Mouse (Mus musculus) stomach, embryonic 14.5 days (tissue): ENCODE measurements around the gene 6030468B19Rik. TPM values are rescaled to one million over a fixed set of nuclear protein-coding genes. Genes with fewer than 3 reads are reported as not detected.

Source experiments
- ATAC-seq: fragments of 200-750 bp; cut with Nextera tagmentation; 2 replicates; pipeline ENCODE4 v1.8.0; 2017; ENCODE audit warnings: low read depth, moderate TSS enrichment; ENCODE audit not compliant: insufficient number of reproducible peaks, insufficient read depth, low FRiP score
- H3K27ac ChIP-seq: fragments of 300-500 bp; sonication (generic); 2 replicates; pipeline ENCODE4 v1.5.1; 2014; ENCODE audit warnings: mild to moderate bottlenecking, low read length, moderate library complexity, mixed read lengths
- H3K27me3 ChIP-seq: fragments of 300-500 bp; sonication (generic); 2 replicates; pipeline ENCODE4 v1.6.1; 2014; ENCODE audit warnings: low read length, control low read depth, mixed read lengths; ENCODE audit not compliant: control insufficient read depth, insufficient read depth
- H3K36me3 ChIP-seq: fragments of 300-500 bp; sonication (generic); 2 replicates; pipeline ENCODE4 v1.6.1; 2014; ENCODE audit warnings: mild to moderate bottlenecking, control low read depth, low read length, moderate library complexity, mixed read lengths; ENCODE audit not compliant: control insufficient read depth, insufficient read depth
- H3K4me1 ChIP-seq: fragments of 300-500 bp; sonication (generic); 2 replicates; pipeline ENCODE4 v1.6.1; 2014; ENCODE audit warnings: low read length, control low read depth, mixed read lengths; ENCODE audit not compliant: control insufficient read depth, insufficient read depth
- H3K4me2 ChIP-seq: fragments of 300-500 bp; sonication (generic); replicated peaks from 2 replicates; pipeline ENCODE4 v1.6.1; 2014; ENCODE audit warnings: low read depth, low read length, control low read depth
- H3K4me3 ChIP-seq: fragments of 300-500 bp; sonication (generic); 2 replicates; pipeline ENCODE4 v1.5.1; 2014; ENCODE audit warnings: low read depth, low read length, control low read depth
- H3K9ac ChIP-seq: fragments of 300-500 bp; sonication (generic); replicated peaks from 2 replicates; pipeline ENCODE4 v1.6.1; 2014; ENCODE audit warnings: low read depth, mild to moderate bottlenecking, control low read depth, low read length, moderate library complexity, mixed read lengths
- H3K9me3 ChIP-seq: fragments of 300-500 bp; sonication (generic); 2 replicates; pipeline ENCODE4 v1.6.1; 2016; ENCODE audit warnings: low read depth, low read length, control low read depth; ENCODE audit not compliant: control insufficient read depth
- WGBS: fragments of 180-500 bp; shearing (Covaris S2); extraction: QIAGEN DNeasy Blood & Tissue Kit; methylation state at CpG from one replicate; pipeline ENCODE4 v1.1.7; 2014; 5-methylcytosine and 5-hydroxymethylcytosine counted together
- polyA plus RNA-seq: library from polyadenylated mRNA; unstranded; fragments of >200 nt; fragmentation: Nextera tagmentation; extraction: Ambion mirVana; gene quantifications from 2 replicates; pipeline ENCODE4 v1.2.1, GENCODE M21; 2014

Gene 6030468B19Rik
- polyA plus RNA-seq, 1 experiment from 2014 or later: 0.23 TPM

DNA sequence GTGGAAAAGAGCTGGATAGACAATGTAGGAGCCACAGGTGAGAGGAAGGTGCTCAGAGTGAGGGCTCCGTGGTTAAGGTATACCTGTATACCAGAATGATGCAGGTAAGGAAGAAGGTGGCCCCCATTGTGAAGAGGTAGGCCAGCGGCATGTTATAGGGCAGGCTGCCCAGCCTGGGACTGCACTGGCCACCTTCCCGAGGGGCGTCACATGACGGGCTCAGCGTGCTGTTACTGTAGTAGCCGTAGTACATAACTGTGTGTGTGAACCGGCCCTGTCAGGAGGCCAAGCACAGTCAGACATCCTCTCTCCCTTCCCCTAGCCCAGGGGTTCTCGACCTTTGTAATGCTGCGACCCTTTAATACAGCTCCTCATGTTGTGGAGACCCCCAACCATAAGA, 22.5 kb upstream of the 6030468B19Rik start:
- ATAC-seq: no peak
- H3K36me3 ChIP-seq: peaks cover 8% of the 10 kb centered on the region; the same call in 1 of the 2 replicates
- no peak overlapping the region for H3K27ac ChIP-seq
- no peak overlapping the region for H3K4me2 ChIP-seq
- WGBS: 93% methylated on average over 10 of the region's 10 CpGs
- H3K9me3 ChIP-seq: no peaks in the 10 kb centered on the region
- H3K9ac ChIP-seq: no peak overlapping the region
- H3K4me3 ChIP-seq: no peak overlapping the region
- H3K4me1 ChIP-seq: peaks cover 15% of the 10 kb centered on the region
- H3K27me3 ChIP-seq: no peaks in the 10 kb centered on the region

DNA sequence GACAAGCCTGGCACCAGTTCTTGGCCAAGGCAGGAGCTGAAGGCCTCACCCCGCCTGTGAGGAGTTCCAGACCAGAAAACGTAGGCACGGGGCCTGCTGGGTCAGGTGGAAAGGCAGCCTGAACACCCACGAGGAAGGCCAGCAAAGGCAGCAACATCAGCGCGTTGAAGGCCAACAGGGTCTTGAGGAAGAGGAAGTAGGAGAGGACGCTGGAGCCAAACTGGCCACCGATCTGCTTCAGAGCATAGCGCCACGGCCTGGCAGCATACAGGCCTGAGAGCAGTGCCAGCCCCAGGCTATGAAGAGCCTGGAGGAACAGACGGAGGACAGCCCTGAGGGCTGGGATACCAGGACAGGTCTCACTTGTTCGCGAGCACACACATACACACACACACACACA, 21.9 kb upstream of the 6030468B19Rik start:
- no peak overlapping the region for H3K4me2 ChIP-seq
- H3K36me3 ChIP-seq: peaks cover 8% of the 10 kb centered on the region; the same call in 1 of the 2 replicates
- no peaks in the 10 kb centered on the region for H3K9me3 ChIP-seq
- peaks cover 21% of the 10 kb centered on the region for H3K4me1 ChIP-seq
- H3K4me3 ChIP-seq: no peak overlapping the region
- 90% methylated on average over 13 of the region's 13 CpGs for WGBS
- no peak overlapping the region for H3K9ac ChIP-seq
- ATAC-seq: no peak
- H3K27me3 ChIP-seq: no peaks in the 10 kb centered on the region
- H3K27ac ChIP-seq: no peak overlapping the region

DNA sequence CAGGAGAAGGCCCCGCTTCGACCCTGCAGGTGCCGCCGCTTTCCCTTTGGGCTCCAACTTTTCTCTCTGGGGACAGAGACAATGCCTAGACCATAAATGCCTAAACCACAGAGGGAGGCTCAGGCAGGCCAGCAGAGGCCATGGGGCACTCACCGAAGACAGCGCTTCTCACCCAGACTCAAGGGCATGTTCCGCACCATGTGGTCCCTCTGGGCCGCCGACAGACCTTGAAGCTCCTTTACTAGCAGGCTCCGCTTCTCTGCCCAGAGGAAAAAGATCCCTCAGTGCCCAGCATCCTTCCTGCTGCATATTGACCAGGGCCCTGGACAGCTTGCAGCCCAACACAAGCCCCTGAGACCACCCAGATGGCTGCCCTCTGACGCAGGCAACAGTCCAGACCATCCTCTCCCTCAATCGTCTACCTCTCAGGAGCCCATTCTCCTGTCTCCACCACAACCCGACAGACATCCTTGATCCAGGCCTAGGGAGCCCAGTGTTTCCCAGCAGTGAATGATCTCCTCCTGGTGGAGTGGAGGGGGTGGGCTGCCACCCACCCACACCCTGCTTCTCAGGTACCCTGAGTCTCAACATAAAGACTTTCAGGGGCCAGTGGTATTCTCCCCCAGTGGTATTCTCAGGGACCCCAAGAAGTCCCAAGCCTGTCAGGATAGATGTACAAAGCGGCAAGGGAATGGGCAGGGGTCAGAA, 21.2 kb upstream of the 6030468B19Rik start:
- Histone ChIP-seq H3K27me3 (no peaks in the 10 kb centered on the region), H3K4me1 (peaks cover 28% of the 10 kb centered on the region), H3K36me3 (peaks cover 8% of the 10 kb centered on the region; the same call in 1 of the 2 replicates), H3K9ac (no peak overlapping the region), H3K4me2 (no peak overlapping the region), H3K27ac (no peak overlapping the region), H3K9me3 (no peaks in the 10 kb centered on the region), H3K4me3 (no peak overlapping the region)
- 90% methylated on average over 14 of the region's 14 CpGs for WGBS
- ATAC-seq: no peak

DNA sequence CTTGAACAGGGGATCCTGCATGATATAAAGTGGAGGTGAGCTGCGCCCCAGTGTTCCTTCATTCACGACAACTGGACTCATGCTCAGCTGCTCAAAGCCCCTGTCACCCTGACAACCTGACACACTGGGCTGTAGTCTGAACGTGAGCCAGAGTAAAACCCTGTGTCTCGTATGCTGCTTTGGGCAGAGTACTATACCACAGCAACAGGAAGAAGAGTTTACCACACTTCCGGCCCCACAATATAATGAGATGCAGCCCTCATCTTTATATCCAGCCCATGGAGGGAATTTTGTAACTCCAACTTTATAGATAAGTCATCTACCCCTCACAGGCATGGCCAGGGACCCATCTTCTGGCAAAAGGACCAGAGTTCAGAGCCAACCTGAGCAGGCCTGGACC, 20.3 kb upstream of the 6030468B19Rik start:
- no peak for ATAC-seq
- 89% methylated on average over 5 of the region's 5 CpGs for WGBS
- Histone ChIP-seq H3K9me3 (no peaks in the 10 kb centered on the region), H3K36me3 (peaks cover 4% of the 10 kb centered on the region; the same call in 1 of the 2 replicates), H3K27ac (no peak overlapping the region), H3K4me1 (peaks cover 36% of the 10 kb centered on the region), H3K4me3 (no peak overlapping the region), H3K27me3 (no peaks in the 10 kb centered on the region), H3K9ac (no peak overlapping the region), H3K4me2 (no peak overlapping the region)

DNA sequence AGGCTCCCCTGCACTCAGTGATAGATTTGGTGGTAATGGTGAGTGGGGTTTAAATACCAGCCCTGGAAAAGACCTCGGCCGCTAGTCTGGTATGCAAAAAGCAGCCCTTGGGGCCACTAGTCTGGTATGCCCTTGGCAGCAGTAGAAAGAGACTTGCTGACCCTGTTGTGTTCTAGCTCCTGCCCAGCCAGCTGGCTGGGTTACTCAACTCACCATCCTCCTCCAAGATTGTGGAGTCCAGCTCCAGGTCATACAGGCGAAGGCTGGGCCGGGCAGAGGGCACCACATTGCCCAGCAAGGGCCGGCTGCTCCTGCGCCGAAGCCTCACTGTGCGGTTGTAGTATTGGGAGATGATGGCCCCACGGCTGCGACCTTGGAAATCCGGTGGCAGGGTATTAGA, 19.4 kb upstream of the 6030468B19Rik start:
- Histone ChIP-seq H3K36me3 (peaks cover 4% of the 10 kb centered on the region; the same call in 1 of the 2 replicates), H3K9me3 (no peaks in the 10 kb centered on the region), H3K27me3 (no peaks in the 10 kb centered on the region), H3K9ac (no peak overlapping the region), H3K4me1 (peaks cover 40% of the 10 kb centered on the region), H3K4me2 (no peak overlapping the region), H3K27ac (no peak overlapping the region), H3K4me3 (no peak overlapping the region)
- ATAC-seq: no peak
- 93% methylated on average over 11 of the region's 11 CpGs for WGBS

DNA sequence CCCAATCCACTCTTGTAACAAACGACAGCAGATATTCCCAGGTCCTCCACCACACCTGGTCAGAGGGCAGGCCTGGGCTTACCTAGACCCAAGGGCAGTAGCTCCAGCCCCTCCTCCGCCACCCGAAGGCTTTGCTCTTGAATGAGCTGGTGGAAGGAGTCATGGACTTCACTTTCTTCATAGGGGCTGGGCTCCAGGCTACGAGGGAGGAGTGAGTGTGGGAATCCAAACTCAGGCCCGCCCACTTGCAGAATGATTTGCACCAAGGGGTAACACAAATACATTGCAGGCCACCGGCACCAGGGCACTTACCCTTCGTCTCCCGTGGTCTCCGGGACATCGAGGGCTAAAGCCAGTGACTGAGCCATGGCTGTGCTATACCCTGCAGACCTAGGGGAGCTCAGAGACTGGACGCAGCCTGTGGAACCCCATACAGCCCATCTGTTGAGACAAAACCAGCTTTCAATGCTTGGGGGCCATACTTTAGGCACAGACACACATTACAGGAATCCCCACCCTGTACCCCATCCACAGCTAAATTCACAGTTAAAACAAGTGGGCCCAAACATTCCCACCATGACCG, 18.5 kb upstream of the 6030468B19Rik start:
- no peaks in the 10 kb centered on the region for H3K27me3 ChIP-seq
- no peak for ATAC-seq
- 57% methylated on average over 12 of the region's 12 CpGs for WGBS
- H3K9ac ChIP-seq: no peak overlapping the region
- H3K4me3 ChIP-seq: peak overlapping the region; percentile 44
- peak overlapping the region; percentile 88 for H3K4me2 ChIP-seq
- peaks cover 4% of the 10 kb centered on the region; the same call in 1 of the 2 replicates for H3K36me3 ChIP-seq
- peak overlapping the region; percentile 94; the same call in 1 of the 2 replicates for H3K27ac ChIP-seq
- peaks cover 44% of the 10 kb centered on the region for H3K4me1 ChIP-seq
- H3K9me3 ChIP-seq: no peaks in the 10 kb centered on the region

DNA sequence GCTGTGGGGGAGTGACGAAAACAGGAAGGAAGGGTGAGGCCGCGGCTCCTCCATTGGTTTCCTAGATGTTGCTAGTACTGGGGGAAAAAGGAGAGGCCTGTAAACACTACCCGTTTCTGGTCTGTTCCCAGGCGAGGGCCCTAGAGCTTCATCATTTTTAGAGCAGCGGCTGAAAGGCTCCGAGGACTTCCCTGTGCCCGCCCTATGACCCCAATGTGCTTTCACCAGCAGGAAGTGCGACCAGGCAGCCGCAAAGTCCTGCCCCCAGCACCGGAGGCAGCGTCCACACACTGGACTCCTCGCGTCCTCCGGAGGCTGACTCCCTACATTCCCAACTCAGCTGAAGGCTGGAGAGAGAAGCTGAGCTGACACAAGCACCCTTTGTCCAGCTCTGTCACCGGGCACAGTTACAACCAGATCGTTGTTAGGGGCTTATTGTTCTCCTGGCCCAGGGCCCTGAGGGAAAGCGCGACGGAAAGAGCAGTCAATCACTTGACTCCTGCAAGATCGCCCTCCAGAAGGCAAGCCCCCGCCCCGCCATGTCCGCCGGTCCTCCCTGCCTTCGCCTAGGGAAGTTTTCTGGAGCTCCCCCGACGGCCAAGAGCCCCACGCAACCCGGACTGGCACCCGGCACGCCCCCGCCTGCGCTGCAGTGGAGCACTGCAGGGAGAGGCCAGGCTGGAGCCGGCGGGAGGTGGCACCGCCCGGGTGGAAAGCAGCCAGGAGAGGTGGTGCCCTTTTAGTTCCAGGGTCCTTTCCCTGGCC, 17.8 kb upstream of the 6030468B19Rik start:
- H3K9me3 ChIP-seq: no peaks in the 10 kb centered on the region
- ATAC-seq: no peak
- H3K27me3 ChIP-seq: no peaks in the 10 kb centered on the region
- peaks cover 44% of the 10 kb centered on the region for H3K4me1 ChIP-seq
- peak overlapping the region; percentile 44 for H3K4me3 ChIP-seq
- peak overlapping the region; percentile 56 for H3K9ac ChIP-seq
- H3K36me3 ChIP-seq: peaks cover 2% of the 10 kb centered on the region; the same call in 1 of the 2 replicates
- WGBS: 5% methylated on average over 38 of the region's 38 CpGs
- H3K27ac ChIP-seq: peak overlapping the region; percentile 94
- H3K4me2 ChIP-seq: peak overlapping the region; percentile 88

DNA sequence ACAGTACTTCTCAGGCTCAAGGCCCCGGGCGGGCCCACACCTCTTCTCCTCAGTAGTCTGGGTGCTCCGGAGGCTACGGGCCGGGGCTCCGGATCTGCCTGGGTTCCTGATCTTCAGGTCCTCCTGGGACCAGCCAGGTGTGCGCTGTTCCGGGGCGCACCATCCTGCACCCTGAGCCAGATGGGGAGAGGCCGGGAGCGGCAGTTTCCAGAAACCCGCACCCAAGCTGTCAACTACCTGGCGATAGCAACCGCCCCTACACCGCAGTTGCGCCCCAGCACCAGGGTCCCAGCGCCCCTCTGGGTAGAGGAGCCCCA, 17.3 kb upstream of the 6030468B19Rik start:
- 1% methylated on average over 17 of the region's 17 CpGs for WGBS

More for the DNA sequence above, 17.3 kb upstream of the 6030468B19Rik start:
- Histone ChIP-seq H3K9ac (peak overlapping the region; percentile 56), H3K27ac (peak overlapping the region; percentile 94), H3K36me3 (no peaks in the 10 kb centered on the region), H3K27me3 (no peaks in the 10 kb centered on the region), H3K4me3 (peak overlapping the region; percentile 44), H3K4me2 (peak overlapping the region; percentile 88), H3K9me3 (no peaks in the 10 kb centered on the region), H3K4me1 (peaks cover 44% of the 10 kb centered on the region)
- no peak; the same call in 1 of the 2 replicates for ATAC-seq
